Mouse (Mus musculus): Measurements from ENCODE around the gene Vmn1r151.
"Not testable (repeated sequence)": the region's sequence is repeated elsewhere in the genome, so short reads cannot be mapped to it uniquely, and the experiment has no call there.

Vmn1r151 gene

GRCm38 (mm10) chr7:22499578-22499977 lies at the start of gene Vmn1r151:
Gene Vmn1r151 (minus strand): TSS chr7:22499678.
- not testable (repeated sequence) for DNase-seq (ENCODE audit: low read depth)

GRCm38 (mm10) chr7:22534787-22535186 lies 35.3 kb upstream of the Vmn1r151 start, which contains the start of gene Gm8677:
Gene Gm8677 (minus strand): TSS chr7:22534887.
- DNase-seq (ENCODE audit: low read depth) = not testable (repeated sequence)

- not testable (repeated sequence) for DNase-seq (ENCODE audit: low read depth)
These were observed 23.2 kb upstream of the Vmn1r151 start, which contains the start of gene Vmn1r152 for GRCm38 (mm10) chr7:22522667-22523066. Gene Vmn1r152 (plus strand): TSS chr7:22522967.

- DNase-seq (ENCODE audit: low read depth) = not testable (repeated sequence)
These were observed 35.5 kb downstream of the Vmn1r151 start, which contains the start of gene Gm10665 for GRCm38 (mm10) chr7:22463975-22464374. Gene Gm10665 (minus strand): TSS chr7:22464075.
